Mouse (Mus musculus): ENCODE results near the gene Coro2b.

Gene Coro2b

GRCm38 (mm10) chr9:62536655-62537631, at the start of gene Coro2b:
Gene Coro2b, minus strand, starts transcription at chr9:62537044.
- DNase-seq, result peak; percentile 87

GRCm38 (mm10) chr9:62577558-62577957, 40.7 kb upstream of the Coro2b start:
- DNase-seq, result peak; percentile 16

- peak; percentile 30 for DNase-seq
These were observed 32.3 kb upstream of the Coro2b start for GRCm38 (mm10) chr9:62569121-62569520.

GRCm38 (mm10) chr9:62567818-62568217, 31.0 kb upstream of the Coro2b start:
- no peak for DNase-seq

GRCm38 (mm10) chr9:62562236-62562635, 25.4 kb upstream of the Coro2b start:
- DNase-seq, result no peak

- DNase-seq, result no peak
These were observed 23.6 kb upstream of the Coro2b start for GRCm38 (mm10) chr9:62560432-62560831.

- peak; percentile 90 for DNase-seq
These were observed 23.2 kb upstream of the Coro2b start for GRCm38 (mm10) chr9:62560006-62560405.

- no peak for DNase-seq
These were observed 22.6 kb upstream of the Coro2b start for GRCm38 (mm10) chr9:62559446-62559845.

GRCm38 (mm10) chr9:62558058-62558457, 21.2 kb upstream of the Coro2b start:
- no peak for DNase-seq

- DNase-seq, result no peak
These were observed 19.9 kb upstream of the Coro2b start for GRCm38 (mm10) chr9:62556748-62557147.

GRCm38 (mm10) chr9:62555258-62555856, 18.5 kb upstream of the Coro2b start:
- DNase-seq, result peak; percentile 61

- DNase-seq, result no peak
These were observed 17.8 kb upstream of the Coro2b start for GRCm38 (mm10) chr9:62554606-62555005.

- DNase-seq, result peak; percentile 61
These were observed 16.6 kb upstream of the Coro2b start for GRCm38 (mm10) chr9:62553366-62553940.

GRCm38 (mm10) chr9:62551531-62551930, 14.7 kb upstream of the Coro2b start:
- no peak for DNase-seq

- peak; percentile 77 for DNase-seq
These were observed 13.8 kb upstream of the Coro2b start for GRCm38 (mm10) chr9:62550661-62551093.

- peak; percentile 91 for DNase-seq
These were observed 13.0 kb upstream of the Coro2b start for GRCm38 (mm10) chr9:62549809-62550208.

- no peak for DNase-seq
These were observed 10.6 kb upstream of the Coro2b start for GRCm38 (mm10) chr9:62547476-62547875.

GRCm38 (mm10) chr9:62544856-62545255, 8.0 kb upstream of the Coro2b start:
- DNase-seq, result no peak

- DNase-seq, result no peak
These were observed 7.0 kb upstream of the Coro2b start for GRCm38 (mm10) chr9:62543878-62544277.

- no peak for DNase-seq
These were observed 4.8 kb upstream of the Coro2b start for GRCm38 (mm10) chr9:62541606-62542005.

- DNase-seq, result no peak
These were observed 4.3 kb upstream of the Coro2b start for GRCm38 (mm10) chr9:62541182-62541581.

GRCm38 (mm10) chr9:62540736-62541135, 3.9 kb upstream of the Coro2b start:
- DNase-seq, result peak; percentile 33

- no peak for DNase-seq
These were observed 3.3 kb upstream of the Coro2b start for GRCm38 (mm10) chr9:62540166-62540565.

All from kidney, postnatal 14 days (tissue).